Mouse (Mus musculus) monocyte, adult 5-6 weeks (primary cell): Measurements from ENCODE around the gene Ap1g2. TPM values are rescaled to one million over a fixed set of nuclear protein-coding genes. Genes with fewer than 3 reads are reported as not detected.

Experiments
- ATAC-seq: fragments of 153-309, 156-312 bp; replicated peaks from 2 replicates; pipeline ENCODE4 v1.8.0; 2017; ENCODE audit warnings: mild to moderate bottlenecking; ENCODE audit not compliant: low TSS enrichment, insufficient number of reproducible peaks, severe bottlenecking, poor library complexity, low FRiP score
- total RNA-seq: library from RNA; stranded (forward); fragments of 200-1000, 200-491, 200-594 nt; gene quantifications from 3 replicates; pipeline ENCODE4 v1.2.3, GENCODE M21; 2017

Gene Ap1g2
- total RNA-seq, 1 experiment from 2014 or later = 26.9 TPM

DNA sequence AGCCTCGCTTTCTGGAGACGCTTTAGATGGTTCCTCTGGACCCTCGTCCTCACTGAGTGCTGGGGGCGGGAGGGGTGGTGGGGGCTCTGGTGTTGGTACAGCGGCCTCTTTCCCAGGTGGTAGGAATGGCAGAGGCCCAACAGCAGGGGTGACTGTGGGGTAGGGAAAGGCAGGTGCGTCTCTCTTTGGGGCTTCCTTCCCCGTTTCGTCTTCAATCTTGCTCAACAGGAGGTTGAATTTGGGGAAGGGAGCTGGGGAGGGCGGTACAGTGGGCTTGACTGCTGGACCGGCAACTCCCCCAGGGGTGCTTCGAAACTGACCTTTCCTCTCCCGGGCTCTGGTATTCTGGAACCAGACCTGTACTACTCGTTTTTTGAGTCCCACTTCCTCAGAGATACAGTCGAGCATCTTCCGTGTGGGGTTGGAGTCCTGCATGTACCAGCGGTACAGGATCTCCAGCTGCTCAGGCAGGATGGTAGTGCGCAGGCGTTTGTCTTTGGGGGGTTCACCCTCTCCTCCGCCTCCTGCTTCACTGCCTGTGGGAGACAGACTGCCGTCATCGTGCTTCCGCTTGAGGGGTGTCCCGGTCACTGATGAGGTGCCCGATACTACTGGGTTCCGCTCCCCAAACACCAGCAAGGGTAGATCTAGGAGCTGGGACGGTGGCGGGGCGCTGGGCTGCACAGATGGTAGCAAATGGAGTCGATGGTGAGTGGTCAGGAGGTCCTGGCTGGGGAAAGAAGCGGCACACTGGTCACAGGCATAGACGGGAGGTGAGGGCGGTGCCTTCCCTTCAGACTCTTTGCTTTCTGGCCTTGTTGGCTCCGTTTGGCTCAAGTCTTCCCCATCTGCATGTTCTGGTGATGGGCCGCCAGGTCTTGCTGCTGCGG, 41.7 kb downstream of the Ap1g2 start:
- ATAC-seq = no peak

DNA sequence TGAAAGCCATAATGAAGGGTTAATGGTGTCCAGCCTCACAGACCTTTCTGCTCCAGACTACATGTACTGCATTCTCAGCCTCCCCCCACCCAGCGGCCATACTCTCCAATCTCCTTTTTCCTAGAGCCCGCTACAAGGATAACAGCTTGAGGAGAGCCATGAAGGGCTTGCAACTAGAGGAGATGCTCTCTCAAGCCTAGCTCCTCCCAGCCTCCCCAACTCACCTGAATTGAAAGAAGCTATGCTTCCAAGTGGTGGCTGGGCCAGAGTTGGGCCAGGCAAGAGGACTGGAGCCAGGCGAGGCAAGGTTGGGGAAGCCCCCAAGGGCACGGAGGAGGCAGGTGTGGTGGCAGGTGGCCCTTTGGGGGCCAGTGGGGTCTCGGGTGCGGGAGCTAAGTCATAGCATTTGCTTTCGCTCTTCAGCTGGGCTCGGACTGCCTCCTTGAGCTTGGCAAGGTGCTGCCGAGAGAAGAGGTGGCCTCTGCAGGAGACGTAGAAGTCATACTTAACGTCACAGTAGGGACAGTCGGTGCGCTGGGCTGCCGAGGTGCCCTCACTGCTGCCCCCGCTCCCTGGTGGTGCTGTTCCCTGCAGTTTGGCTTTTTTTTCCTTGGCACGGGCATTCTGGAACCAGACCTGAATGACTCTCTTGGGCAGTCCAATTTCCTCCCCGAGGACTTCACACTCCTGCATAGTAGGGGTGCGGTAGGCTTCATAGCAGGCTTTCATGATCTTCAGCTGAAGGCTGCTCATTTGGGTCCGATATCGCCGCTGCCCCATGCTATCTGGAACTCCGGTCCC, 42.6 kb downstream of the Ap1g2 start:
- no peak for ATAC-seq

DNA sequence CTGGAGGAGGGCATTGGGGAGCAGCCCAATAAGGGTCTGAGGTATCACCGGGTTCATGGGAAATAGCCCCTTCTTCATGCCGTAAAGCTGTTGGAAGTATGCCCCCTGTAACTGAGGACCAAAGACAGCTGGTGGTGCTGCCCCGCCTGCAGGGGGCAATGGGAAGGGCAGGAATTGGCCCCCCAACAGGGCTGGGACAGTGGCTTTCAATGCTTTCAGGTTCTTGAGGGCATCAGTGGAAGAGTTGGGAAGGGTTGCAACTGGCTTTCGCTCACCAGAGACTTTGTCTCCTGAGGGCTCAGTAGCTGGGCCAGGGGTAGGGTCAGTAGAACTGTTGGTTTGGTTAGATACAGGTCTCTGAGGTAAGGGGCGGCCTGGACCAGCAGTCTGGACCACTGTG, 43.3 kb downstream of the Ap1g2 start:
- no peak for ATAC-seq

DNA sequence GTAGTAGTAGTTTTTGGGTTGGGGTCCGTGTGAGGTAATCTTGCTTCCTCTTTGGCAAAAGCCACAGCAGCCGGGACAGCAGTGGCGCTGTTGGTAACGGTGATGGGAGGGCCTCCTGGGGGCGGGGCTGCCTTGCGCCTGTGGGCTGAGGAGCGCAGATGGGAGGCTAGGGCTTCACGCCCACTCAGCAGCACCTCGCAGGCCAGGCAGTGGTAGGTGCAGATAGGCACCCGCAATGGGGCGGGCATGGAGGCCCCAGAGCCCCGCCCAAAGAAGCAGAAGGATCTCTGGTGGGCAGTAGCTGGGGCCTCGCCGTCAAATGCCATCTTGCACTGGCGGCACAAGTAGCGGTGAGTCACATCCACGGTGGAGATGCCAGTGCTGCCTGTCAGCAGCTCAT, 43.8 kb downstream of the Ap1g2 start:
- no peak for ATAC-seq

DNA sequence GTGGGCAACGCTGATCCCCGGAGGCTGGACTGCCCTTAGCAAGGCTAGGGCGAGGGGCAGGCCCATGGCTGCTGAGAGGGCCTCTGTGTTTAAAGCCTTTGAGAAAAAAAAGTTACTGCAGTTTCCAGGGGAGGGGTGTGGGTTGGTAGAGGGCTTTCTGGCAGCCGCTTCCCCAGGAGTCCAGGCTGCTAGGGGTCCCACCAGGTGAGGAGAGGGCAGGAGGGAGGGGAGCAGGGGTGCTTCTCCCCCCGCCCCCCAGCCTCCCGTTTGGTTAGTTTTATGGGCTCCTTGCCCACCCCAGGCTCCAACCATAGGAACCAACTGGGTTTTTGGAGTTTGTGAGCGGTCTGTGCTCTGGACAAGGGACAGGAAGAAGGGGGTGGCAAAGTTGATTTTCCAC, 44.5 kb downstream of the Ap1g2 start:
- no peak for ATAC-seq

DNA sequence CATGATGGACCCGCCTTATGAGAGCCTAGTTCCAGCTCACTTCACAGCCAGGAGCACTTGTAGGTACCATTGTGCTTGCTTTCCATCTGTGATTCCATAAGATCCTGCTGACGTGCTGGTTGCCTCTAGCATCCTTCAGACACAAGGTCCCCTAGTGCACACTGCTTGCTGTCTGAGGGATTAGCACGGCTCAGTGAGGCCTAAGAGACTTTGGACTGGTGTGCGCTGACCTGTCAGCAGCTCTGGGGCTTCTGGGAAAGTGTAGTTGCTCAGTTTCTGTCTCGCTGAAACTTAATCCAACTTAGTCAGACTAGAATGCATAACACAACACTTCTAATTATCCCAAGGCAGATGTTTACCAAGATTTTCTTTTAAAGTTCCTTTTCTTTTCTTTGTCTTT, 46.5 kb downstream of the Ap1g2 start:
- no peak for ATAC-seq

DNA sequence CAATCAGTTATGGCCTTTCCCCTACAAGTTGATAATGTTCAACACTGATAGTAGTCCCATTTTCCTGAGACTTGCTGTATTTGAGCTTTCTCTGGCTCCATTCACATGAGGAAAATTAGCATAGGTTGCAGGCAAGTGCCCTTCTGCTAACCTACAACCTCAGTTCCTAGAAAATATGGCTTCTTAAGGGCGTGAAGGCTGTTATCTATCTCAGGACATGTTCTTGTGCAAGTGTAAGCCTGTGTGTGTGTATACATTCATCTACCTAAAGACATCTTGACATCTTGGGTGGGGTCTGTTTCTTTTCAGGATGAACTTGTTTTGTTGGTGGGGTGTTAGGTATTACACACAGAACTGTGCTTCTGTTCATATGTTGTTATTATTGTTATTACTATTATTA, 47.4 kb downstream of the Ap1g2 start:
- ATAC-seq = no peak

DNA sequence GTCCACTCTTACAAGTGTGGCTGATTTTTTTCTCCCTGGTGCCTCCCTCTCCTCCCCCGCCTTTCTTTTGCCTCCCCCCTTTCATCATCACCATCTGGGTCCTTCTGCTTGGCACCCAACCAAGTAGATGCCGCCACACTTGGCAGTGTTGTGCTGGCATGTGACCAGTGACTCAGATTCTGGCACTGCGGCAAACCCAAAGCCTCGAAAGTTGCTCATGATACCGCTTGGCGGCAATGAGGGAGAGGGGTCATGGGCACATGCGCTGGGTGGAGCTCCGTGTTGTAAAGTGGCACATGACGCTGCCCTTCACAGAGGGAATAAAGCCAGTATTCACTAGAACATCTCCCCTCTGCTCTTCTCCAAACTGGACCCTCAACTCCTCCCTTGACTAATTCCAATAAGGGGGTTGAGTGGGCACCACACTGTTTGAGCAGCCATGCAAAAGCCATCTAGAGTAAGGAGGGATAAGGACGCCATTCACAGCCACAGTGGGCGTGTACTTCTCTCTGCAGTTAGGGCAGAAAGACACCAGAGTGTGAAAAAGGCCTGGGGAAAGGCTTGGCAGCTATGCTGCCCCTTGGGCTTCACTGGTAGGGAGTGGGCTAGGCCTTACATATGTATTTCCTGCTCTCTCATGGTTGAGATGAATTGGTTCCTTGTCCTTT, 51.1 kb downstream of the Ap1g2 start:
- ATAC-seq = peak; percentile 60

DNA sequence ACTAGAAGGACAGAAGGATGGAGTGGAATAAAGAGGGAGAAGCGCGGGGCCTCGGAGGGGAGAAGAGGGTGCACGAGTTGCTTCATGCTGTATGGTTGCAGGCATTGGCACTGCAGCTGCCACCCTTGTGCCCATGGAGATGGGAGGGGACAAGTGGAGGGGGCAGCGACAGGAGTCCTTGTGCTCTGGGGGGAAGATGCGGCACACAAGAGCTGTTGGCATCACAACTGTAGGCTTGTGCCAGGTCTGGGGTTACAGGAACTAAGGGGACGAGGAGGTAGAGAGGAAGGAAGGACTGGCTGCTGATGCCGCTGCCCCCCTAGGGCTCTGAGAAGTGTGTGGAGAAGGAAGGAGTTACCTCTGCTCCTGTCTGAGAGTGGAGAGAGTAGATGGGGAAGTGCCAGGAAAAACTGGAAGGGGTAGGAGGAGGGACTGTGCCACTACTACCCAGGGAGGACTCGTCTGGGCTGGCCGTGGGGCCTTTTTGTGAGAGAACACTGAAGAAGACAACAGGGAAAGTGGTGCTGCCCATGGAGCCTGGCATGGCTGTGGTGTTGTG, 52.1 kb downstream of the Ap1g2 start:
- no peak for ATAC-seq

DNA sequence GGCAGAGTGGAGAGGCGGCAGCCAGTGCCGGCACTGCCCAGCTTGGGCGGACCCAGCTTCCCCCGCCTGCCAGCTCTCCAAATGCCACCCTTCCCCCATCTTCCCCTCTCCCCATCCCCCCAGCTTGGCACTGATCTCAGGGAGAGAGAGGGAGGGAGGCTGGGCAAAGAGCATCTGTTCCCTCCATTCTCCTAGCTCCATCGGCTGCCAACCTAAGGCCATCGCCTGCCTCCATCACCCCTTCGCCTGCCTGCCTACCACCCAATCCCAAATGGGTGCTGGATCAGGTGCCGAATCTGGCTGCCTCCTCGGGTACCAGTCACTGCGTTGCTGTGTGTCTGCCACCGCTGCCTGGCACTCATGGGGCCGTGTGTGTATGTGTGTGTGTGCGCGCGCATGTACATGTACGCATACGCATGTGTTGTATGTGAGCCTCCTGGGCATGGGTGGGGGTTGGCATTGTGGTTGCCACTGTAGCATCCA, 52.6 kb downstream of the Ap1g2 start:
- 0 out of 2 replicates have a peak, but pooled peaks have one; percentile 25 for ATAC-seq

DNA sequence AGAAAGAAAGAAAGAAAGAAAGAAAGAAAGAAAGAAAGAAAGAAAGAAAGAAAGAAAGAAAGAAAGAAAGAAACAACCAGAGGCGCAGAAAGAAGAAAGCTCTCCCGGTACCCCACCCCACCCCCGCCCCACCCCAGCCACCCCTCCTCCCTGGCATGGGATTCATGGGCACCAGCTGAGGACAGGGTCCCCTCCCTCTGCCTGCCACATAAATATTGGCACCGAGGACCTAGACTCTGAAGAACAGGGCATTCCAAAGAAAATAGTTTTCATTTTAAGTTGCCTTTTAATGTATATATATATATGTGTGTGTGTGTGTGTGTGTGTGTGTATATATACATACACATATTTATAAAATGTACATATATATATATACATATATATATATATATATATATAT, 53.3 kb downstream of the Ap1g2 start:
- no peak for ATAC-seq

DNA sequence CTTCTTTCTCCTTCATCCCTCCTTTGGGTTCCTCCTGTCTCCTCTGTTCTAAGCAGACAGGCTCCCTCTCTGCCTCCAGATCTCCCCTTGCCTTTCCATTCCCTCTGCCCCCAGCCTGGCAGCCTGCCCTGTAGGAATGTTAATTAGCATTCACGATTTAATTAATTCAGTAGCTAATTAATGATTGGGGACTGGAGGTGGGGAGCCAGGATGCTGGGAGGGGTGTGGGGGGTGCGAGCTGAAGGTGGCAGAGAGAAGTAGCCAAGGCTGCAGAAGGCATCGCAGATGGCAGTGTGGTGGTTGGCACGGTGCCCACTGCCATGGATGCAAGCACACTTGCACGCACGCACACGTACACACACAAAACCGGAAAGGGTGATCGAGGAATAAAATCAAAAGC, 53.9 kb downstream of the Ap1g2 start:
- no peak for ATAC-seq

Other genes with a start within 250 kb of the Ap1g2 start
- 2.1 to 16.7 TPM (median 5.1 TPM) in 3 replicates for gene Homez, start 235.6 kb downstream of the Ap1g2 start, total RNA-seq
- gene Ppp1r3e, start 229.0 kb downstream of the Ap1g2 start, total RNA-seq = 1.3 to 2.7 TPM in 2 of 3 replicates, not detected in the other
- 2.2 to 9.0 TPM (median 4.0 TPM) in 3 replicates for gene Bcl2l2, start 223.2 kb downstream of the Ap1g2 start, total RNA-seq
- 3.0 to 3.6 TPM in 2 of 3 replicates, not detected in the other for gene Gm20521, start 223.2 kb downstream of the Ap1g2 start, total RNA-seq
- gene Pabpn1, start 214.1 kb downstream of the Ap1g2 start, total RNA-seq = 141 to 211 TPM (median 184 TPM) in 3 replicates
- 0.85 to 1.4 TPM (median 1.1 TPM) in 3 replicates for gene Slc22a17, start 193.5 kb downstream of the Ap1g2 start, total RNA-seq
- not detected in 3 replicates for gene Efs, start 180.5 kb downstream of the Ap1g2 start, total RNA-seq
- gene Il25, start 173.9 kb downstream of the Ap1g2 start, total RNA-seq = not detected in 3 replicates
- not detected in 3 replicates for gene Cmtm5, start 170.3 kb downstream of the Ap1g2 start, total RNA-seq
- gene Myh6, start 139.7 kb downstream of the Ap1g2 start, total RNA-seq = not detected in 3 replicates
- not detected in 3 replicates for gene Gm17428, start 129.7 kb downstream of the Ap1g2 start, total RNA-seq
- not detected in 3 replicates for gene Myh7, start 112.0 kb downstream of the Ap1g2 start, total RNA-seq
- gene Ngdn, start 91.1 kb downstream of the Ap1g2 start, total RNA-seq = 73.4 to 121 TPM (median 99.8 TPM) in 3 replicates
- gene Zfhx2, start 14.3 kb downstream of the Ap1g2 start, total RNA-seq = 2.0 to 7.8 TPM (median 2.4 TPM) in 3 replicates
- gene Thtpa, start 11.8 kb downstream of the Ap1g2 start, total RNA-seq = 6.1 to 9.5 TPM (median 8.9 TPM) in 3 replicates
- gene Jph4, start 10.3 kb upstream of the Ap1g2 start, total RNA-seq = not detected in 3 replicates
- 2.8 TPM in 1 of 3 replicates, not detected in the others for gene Dhrs2, start 115.4 kb upstream of the Ap1g2 start, total RNA-seq